Mouse (Mus musculus) neural tube, postnatal 0 days (tissue): Measurements from ENCODE around the gene Abr. TPM values are rescaled to one million over a fixed set of nuclear protein-coding genes. Genes with fewer than 3 reads are reported as not detected.

Source experiments
- polyA plus RNA-seq: library from polyadenylated mRNA; unstranded; fragments of >200 nt; fragmentation: Nextera tagmentation; extraction: Ambion mirVana; gene quantifications from 2 replicates; pipeline ENCODE4 v1.2.1, GENCODE M21; 2015

Abr gene
- 76.3 and 84.9 TPM in 2 replicates for polyA plus RNA-seq

GRCm38 (mm10) chr11:76622152-76622565 lies at the start of gene Abr:
Abr (minus strand) TSS chr11:76622314.

GRCm38 (mm10) chr11:76406702-76407583 lies 215.2 kb downstream of the Abr start, which contains the start of gene Timm22:
Timm22 (plus strand) TSS chr11:76406952.

GRCm38 (mm10) chr11:76398798-76399586 lies 223.1 kb downstream of the Abr start, which contains the start of gene Nxn:
Nxn (minus strand) TSS chr11:76399140.

Other genes with a start within 250 kb of the Abr start
- gene Nxn, start 223.2 kb downstream of the Abr start, polyA plus RNA-seq: 25.8 and 26.6 TPM in 2 replicates
- gene Timm22, start 215.4 kb downstream of the Abr start, polyA plus RNA-seq: 106 and 119 TPM in 2 replicates
- 2.4 and 3.2 TPM in 2 replicates for gene Bhlha9, start 50.2 kb upstream of the Abr start, polyA plus RNA-seq
- gene Trarg1, start 57.5 kb upstream of the Abr start, polyA plus RNA-seq: 1.7 and 7.6 TPM in 2 replicates
- gene Gosr1, start 141.3 kb upstream of the Abr start, polyA plus RNA-seq: 20.1 and 20.4 TPM in 2 replicates
- gene Cpd, start 224.7 kb upstream of the Abr start, polyA plus RNA-seq: 5.4 and 5.9 TPM in 2 replicates